In genomic region chr7:3295321-3296110, GRCm38 (mm10) we compare ENCODE assay signal across 16 mouse cellular contexts. TPM values are rescaled to one million over a fixed set of nuclear protein-coding genes. Genes with fewer than 3 reads are reported as not detected.
A peak's percentile ranks its signal among the peaks of the same experiment; 100 is the strongest.
DNase-seq lines count a peak whose midpoint lies in the region; ATAC-seq and TF ChIP-seq lines count a peak whose summit lies in the region.
"Had no signal": no experiment of that assay in that cellular context is flagged by ENCODE, and none has a peak within 500 bp of the region (broad histone marks: within the 10 kb centered on the region; RNA-seq: fewer than 3 reads in every experiment).

No protein-coding gene starts in this region.

- peaks cover 11% of the 10 kb centered on the region; the same call in 1 of the 2 replicates for H3K36me3 ChIP-seq in liver, adult 2 months (ENCODE audit: control insufficient read depth, insufficient read depth, low read length)
- H3K36me3 ChIP-seq in liver, embryonic 12.5 days: peaks cover 29% of the 10 kb centered on the region
- peaks cover 4% of the 10 kb centered on the region for H3K36me3 ChIP-seq in splenic B cell, adult 2 months (ENCODE audit: control insufficient read depth, insufficient read depth, low read length, poor library complexity, severe bottlenecking)
- peaks cover 37% of the 10 kb centered on the region for H3K36me3 ChIP-seq in limb, embryonic 10.5 days

- H3K9ac ChIP-seq in liver, adult 2 months (ENCODE audit: low read depth, low read length): no peak overlapping the region
- H3K9ac ChIP-seq in liver, embryonic 12.5 days: no peak overlapping the region
- H3K9ac ChIP-seq: neural tube, embryonic 13.5 days had no signal

- no peaks in the 10 kb centered on the region for H3K27me3 ChIP-seq in liver, adult 2 months (ENCODE audit: control insufficient read depth, insufficient read depth, low read length)
- H3K27me3 ChIP-seq in liver, embryonic 12.5 days (replicated peaks): peaks cover 9% of the 10 kb centered on the region
- H3K27me3 ChIP-seq in splenic B cell, adult 2 months (ENCODE audit: control insufficient read depth, insufficient read depth, low read length, poor library complexity, severe bottlenecking): no peaks in the 10 kb centered on the region
- peaks cover 10% of the 10 kb centered on the region for H3K27me3 ChIP-seq in limb, embryonic 10.5 days (ENCODE audit: low read depth, poor library complexity, severe bottlenecking)

- TF ChIP-seq POLR2A in liver, adult 2 months (IDR thresholded peaks at IDR 0.05; ENCODE audit: extremely low read depth, insufficient read depth, low read length): no peak

- TF ChIP-seq CTCF in liver, adult 2 months (IDR thresholded peaks at IDR 0.05; ENCODE audit: low read depth, low read length): no peak

- no peak for ATAC-seq in liver, embryonic 12.5 days
- ATAC-seq in hematopoietic stem cell, adult 5-6 weeks (replicated peaks in 1 of 2; ENCODE audit: insufficient read depth in 1 of 2, low FRiP score in 2 of 2, low TSS enrichment in 1 of 2, low read depth in 1 of 2, poor library complexity in 2 of 2, severe bottlenecking in 2 of 2): peak; percentile 75 to 76
- ATAC-seq: activated CD4-positive, CD25-positive, alpha-beta regulatory T cell, adult 4 months had no signal

- 58% methylated on average over 5 of the region's 5 CpGs for WGBS in liver, adult 2 months
- WGBS in liver, embryonic 12.5 days (ENCODE audit: insufficient replicate concordance): 36% methylated on average over 5 of the region's 5 CpGs
- WGBS in limb, embryonic 10.5 days: 90% methylated on average over 5 of the region's 5 CpGs

- H3K4me3 ChIP-seq in liver, adult 2 months (ENCODE audit: insufficient read depth, low read depth, low read length): no peak overlapping the region
- no peak overlapping the region for H3K4me3 ChIP-seq in liver, embryonic 12.5 days
- H3K4me3 ChIP-seq in limb, embryonic 10.5 days: no peak overlapping the region
- H3K4me3 ChIP-seq: neural tube, embryonic 13.5 days had no signal

- peaks cover 16% of the 10 kb centered on the region for H3K79me2 ChIP-seq in liver, adult 2 months (ENCODE audit: control insufficient read depth, insufficient read depth, low read length)

- no peak overlapping the region for H3K27ac ChIP-seq in liver, adult 2 months (replicated peaks; ENCODE audit: insufficient read depth, low read depth, low read length)
- no peak overlapping the region for H3K27ac ChIP-seq in liver, embryonic 12.5 days
- no peak overlapping the region for H3K27ac ChIP-seq in limb, embryonic 10.5 days
- H3K27ac ChIP-seq: neural tube, embryonic 13.5 days had no signal

- peak; percentile 37 for DNase-seq in liver, adult 2 months (ENCODE audit: extremely low read depth, low read depth, low spot score)
- peak; percentile 89 for DNase-seq in MEL-GATA-1-ER (ENCODE audit: extremely low read depth, low read depth)
- peak; percentile 51 for DNase-seq in splenic B cell, adult 2 months (ENCODE audit: low read depth, low spot score)
- no peak for DNase-seq in limb, embryonic 10.5 days (ENCODE audit: low spot score)
- DNase-seq in layer of hippocampus, postnatal 10 days (ENCODE audit: low spot score in 2 of 2): no peak
- DNase-seq: cerebellum, postnatal 25 days; kidney, postnatal 36 days; lung, adult 18-20 months; midbrain, embryonic 14.5 days had no signal

- peaks cover 10% of the 10 kb centered on the region for H3K4me1 ChIP-seq in liver, adult 2 months (ENCODE audit: control insufficient read depth, insufficient read depth, low read length)
- peaks cover 48% of the 10 kb centered on the region for H3K4me1 ChIP-seq in liver, embryonic 12.5 days
- H3K4me1 ChIP-seq in limb, embryonic 10.5 days: peaks cover 25% of the 10 kb centered on the region

- H3K9me3 ChIP-seq in liver, embryonic 12.5 days (replicated peaks): no peaks in the 10 kb centered on the region
- no peaks in the 10 kb centered on the region for H3K9me3 ChIP-seq in limb, embryonic 10.5 days (replicated peaks)
- H3K9me3 ChIP-seq: neural tube, embryonic 13.5 days had no signal

- H3K4me2 ChIP-seq in liver, embryonic 12.5 days: no peak overlapping the region
- H3K4me2 ChIP-seq: neural tube, embryonic 13.5 days had no signal

RNA-seq across cellular contexts. Expression of gene Prkcg, which starts 6.5 kb away (rescaled TPM):
- total RNA-seq in liver, adult 2 months (2014; rRNA removed): under 0.01 and 0.54 TPM in 2 replicates
- 0.19 and 0.26 TPM in 2 replicates for polyA plus RNA-seq in liver, adult 2 months (2012; rRNA removed)
- 0.04 TPM in 2 replicates for polyA plus RNA-seq in liver, embryonic 12.5 days (2016; fragmentation: Nextera tagmentation; extraction: Ambion mirVana)
- not detected in 2 replicates for total RNA-seq in hematopoietic stem cell, adult 5-6 weeks (2017)
- 0.06 TPM in 1 of 2 replicates, not detected in the other for polyA plus RNA-seq in limb, embryonic 10.5 days (2016; fragmentation: Nextera tagmentation; extraction: Ambion mirVana)
- total RNA-seq in layer of hippocampus, postnatal 10 days (2021): 100 to 1,000 TPM; 448 to 472 TPM
- polyA plus RNA-seq: activated CD4-positive, CD25-positive, alpha-beta regulatory T cell, adult 4 months had no signal

RNA-seq across cellular contexts. Expression of gene Myadm, which starts 6.6 kb away (rescaled TPM):
- 6.6 and 9.6 TPM in 2 replicates for total RNA-seq in liver, adult 2 months (2014; rRNA removed)
- polyA plus RNA-seq in liver, adult 2 months (2012; rRNA removed): 54.8 and 63.0 TPM in 2 replicates
- 16.6 and 17.5 TPM in 2 replicates for polyA plus RNA-seq in liver, embryonic 12.5 days (2016; fragmentation: Nextera tagmentation; extraction: Ambion mirVana)
- total RNA-seq in hematopoietic stem cell, adult 5-6 weeks (2017): 9.2 and 12.4 TPM in 2 replicates
- 23.6 and 29.4 TPM in 2 replicates for polyA plus RNA-seq in limb, embryonic 10.5 days (2016; fragmentation: Nextera tagmentation; extraction: Ambion mirVana)
- 10 to 100 TPM; 89.7 to 91.6 TPM for total RNA-seq in layer of hippocampus, postnatal 10 days (2021)

RNA-seq across cellular contexts. Expression of gene Cacng7, which starts 37.2 kb away (rescaled TPM):
- total RNA-seq in liver, adult 2 months (2014; rRNA removed): 0.13 and 0.37 TPM in 2 replicates
- polyA plus RNA-seq in liver, adult 2 months (2012; rRNA removed): 0.29 and 0.86 TPM in 2 replicates
- 0.07 TPM in 1 of 2 replicates, not detected in the other for polyA plus RNA-seq in liver, embryonic 12.5 days (2016; fragmentation: Nextera tagmentation; extraction: Ambion mirVana)
- total RNA-seq in hematopoietic stem cell, adult 5-6 weeks (2017): not detected in 2 replicates
- 0.67 and 2.4 TPM in 2 replicates for polyA plus RNA-seq in limb, embryonic 10.5 days (2016; fragmentation: Nextera tagmentation; extraction: Ambion mirVana)
- total RNA-seq in layer of hippocampus, postnatal 10 days (2021): 100 to 1,000 TPM; 114 to 119 TPM
- polyA plus RNA-seq: activated CD4-positive, CD25-positive, alpha-beta regulatory T cell, adult 4 months had no signal

RNA-seq across cellular contexts. Expression of gene Nlrp12, which starts 46.0 kb away (rescaled TPM):
- 5.8 and 7.0 TPM in 2 replicates for total RNA-seq in liver, adult 2 months (2014; rRNA removed)
- 1.4 and 2.6 TPM in 2 replicates for polyA plus RNA-seq in liver, adult 2 months (2012; rRNA removed)
- polyA plus RNA-seq in liver, embryonic 12.5 days (2016; fragmentation: Nextera tagmentation; extraction: Ambion mirVana): 0.07 TPM in 1 of 2 replicates, not detected in the other
- total RNA-seq in hematopoietic stem cell, adult 5-6 weeks (2017): 0.10 and 1.2 TPM in 2 replicates
- polyA plus RNA-seq in limb, embryonic 10.5 days (2016; fragmentation: Nextera tagmentation; extraction: Ambion mirVana): not detected in 2 replicates
- total RNA-seq in layer of hippocampus, postnatal 10 days (2021): under 1 TPM; 0.11 to 0.18 TPM
- total RNA-seq: heart, adult 18-20 months had no signal
- polyA plus RNA-seq: midbrain, embryonic 14.5 days; neural tube, embryonic 13.5 days; stomach, embryonic 14.5 days; urinary bladder, adult 2 months had no signal

Comparison
In these comparisons a context has a peak if more than half of its experiments do, and no peak if none do; other contexts are left out.
1. DNase-seq: peak in liver, adult 2 months (single experiment), MEL-GATA-1-ER (single experiment) and splenic B cell, adult 2 months (single experiment); none in limb, embryonic 10.5 days (single experiment) and layer of hippocampus, postnatal 10 days (0 of 2).
2. RNA of gene Prkcg, which starts 6.5 kb away (total RNA-seq): 448 to 472 TPM in layer of hippocampus, postnatal 10 days; not detected in hematopoietic stem cell, adult 5-6 weeks and under 0.01 to 0.54 TPM in liver, adult 2 months; every median in the first group is over 100 times any median in the second.
3. RNA of gene Cacng7, which starts 37.2 kb away (total RNA-seq): 114 to 119 TPM in layer of hippocampus, postnatal 10 days; 0.13 to 0.37 TPM in liver, adult 2 months and not detected in hematopoietic stem cell, adult 5-6 weeks; every median in the first group is over 10 times any median in the second.